Mouse (Mus musculus) layer of hippocampus, adult 9-10 months (tissue): ENCODE results near the gene Crocc.

ENCODE experiments used
- DNase-seq: peaks from one replicate; pipeline ENCODE4 v3.0.0; 2022; ENCODE audit warnings: low spot score

Gene Crocc

GRCm38 (mm10) chr4:141060426-141061301, at the start of gene Crocc:
Gene Crocc (minus strand): TSS chr4:141060550.
- DNase-seq: peak; percentile 95

GRCm38 (mm10) chr4:141108196-141108732, 47.9 kb upstream of the Crocc start:
- DNase-seq: no peak

- DNase-seq: no peak
Measured at GRCm38 (mm10) chr4:141106526-141107183, 46.3 kb upstream of the Crocc start.

- DNase-seq: no peak
Measured at GRCm38 (mm10) chr4:141101855-141102254, 41.5 kb upstream of the Crocc start.

GRCm38 (mm10) chr4:141101291-141101690, 40.9 kb upstream of the Crocc start:
- no peak for DNase-seq

- DNase-seq: no peak
Measured at GRCm38 (mm10) chr4:141099956-141100355, 39.6 kb upstream of the Crocc start.

- DNase-seq: no peak
Measured at GRCm38 (mm10) chr4:141098935-141099334, 38.6 kb upstream of the Crocc start.

- no peak for DNase-seq
Measured at GRCm38 (mm10) chr4:141096710-141097109, 36.4 kb upstream of the Crocc start.

GRCm38 (mm10) chr4:141095016-141095415, 34.7 kb upstream of the Crocc start:
- no peak for DNase-seq

- no peak for DNase-seq
Measured at GRCm38 (mm10) chr4:141088714-141089113, 28.4 kb upstream of the Crocc start.

- no peak for DNase-seq
Measured at GRCm38 (mm10) chr4:141088033-141088432, 27.7 kb upstream of the Crocc start, which contains the start of gene Spata21. Gene Spata21 (plus strand): TSS chr4:141088333.

GRCm38 (mm10) chr4:141086862-141087261, 26.5 kb upstream of the Crocc start:
- DNase-seq: no peak

- no peak for DNase-seq
Measured at GRCm38 (mm10) chr4:141078510-141079137, 18.3 kb upstream of the Crocc start.

GRCm38 (mm10) chr4:141077681-141078509, 17.5 kb upstream of the Crocc start, which contains the start of gene Necap2:
Gene Necap2 (minus strand): TSS chr4:141078357.
- DNase-seq: peak; percentile 87

- DNase-seq: no peak
Measured at GRCm38 (mm10) chr4:141076761-141077506, 16.6 kb upstream of the Crocc start.

- no peak for DNase-seq
Measured at GRCm38 (mm10) chr4:141074109-141074508, 13.8 kb upstream of the Crocc start.

- no peak for DNase-seq
Measured at GRCm38 (mm10) chr4:141073661-141074060, 13.3 kb upstream of the Crocc start.

- no peak for DNase-seq
Measured at GRCm38 (mm10) chr4:141072502-141072901, 12.2 kb upstream of the Crocc start.

GRCm38 (mm10) chr4:141069731-141070130, 9.4 kb upstream of the Crocc start:
- no peak for DNase-seq

- no peak for DNase-seq
Measured at GRCm38 (mm10) chr4:141068655-141069054, 8.3 kb upstream of the Crocc start.
